Mouse (Mus musculus) thymus, adult 2 months (tissue): ENCODE results near the gene Shpk.

ENCODE experiments used
- CTCF ChIP-seq: fragments of 200-500 bp; IDR thresholded peaks from 2 replicates; pipeline ENCODE4 v1.5.1; 2012; ENCODE audit warnings: mild to moderate bottlenecking, control low read depth, low read length, moderate library complexity, borderline replicate concordance; ENCODE audit not compliant: control insufficient read depth, poor library complexity, insufficient read depth; ENCODE audit errors: extremely low read depth
- POLR2A ChIP-seq: fragments of 200-500 bp; IDR thresholded peaks from 2 replicates; pipeline ENCODE4 v1.6.1; 2012; ENCODE audit warnings: mild to moderate bottlenecking, low read length, control low read depth, moderate library complexity; ENCODE audit not compliant: control insufficient read depth, poor library complexity, insufficient read depth; ENCODE audit errors: extremely low read depth

GRCm38 (mm10) chr11:73199879-73200278, 619 bp downstream of the Shpk start:
- TF ChIP-seq CTCF (no peak), POLR2A (no peak)
